Mouse (Mus musculus) heart, adult 9 months (tissue): ENCODE measurements around the gene Tex14.

ENCODE experiments used
- DNase-seq, 2 experiments: peaks; one replicate each; pipeline ENCODE4 v3.0.0; 2022; ENCODE audit warnings: low spot score in 2 of 2

The Tex14 gene

GRCm38 (mm10) chr11:87592713-87593598, 188.1 kb downstream of the Tex14 start:
- DNase-seq: no peak

GRCm38 (mm10) chr11:87595327-87595841, 190.5 kb downstream of the Tex14 start:
- DNase-seq: peak; percentile 86 to 88

- DNase-seq: no peak
Measured at GRCm38 (mm10) chr11:87595976-87596375, 191.1 kb downstream of the Tex14 start.

GRCm38 (mm10) chr11:87596492-87596891, 191.6 kb downstream of the Tex14 start:
- DNase-seq: no peak

GRCm38 (mm10) chr11:87597061-87597460, 192.2 kb downstream of the Tex14 start:
- no peak for DNase-seq

- DNase-seq: no peak
Measured at GRCm38 (mm10) chr11:87599395-87600089, 194.7 kb downstream of the Tex14 start.

- DNase-seq: no peak
Measured at GRCm38 (mm10) chr11:87600322-87600853, 195.5 kb downstream of the Tex14 start.

- DNase-seq: no peak
Measured at GRCm38 (mm10) chr11:87602234-87602633, 197.4 kb downstream of the Tex14 start.

GRCm38 (mm10) chr11:87603571-87603970, 198.7 kb downstream of the Tex14 start:
- DNase-seq: no peak
